Mouse (Mus musculus): ENCODE data around the gene Zcchc10. TPM values are rescaled to one million over a fixed set of nuclear protein-coding genes. Genes with fewer than 3 reads are reported as not detected.
"Not testable (repeated sequence)": the region's sequence is repeated elsewhere in the genome, so short reads cannot be mapped to it uniquely, and the experiment has no call there.

The Zcchc10 gene
- total and polyA plus RNA-seq, 3 experiments, result 2.6 to 22.6 (median 8.8) TPM

DNA sequence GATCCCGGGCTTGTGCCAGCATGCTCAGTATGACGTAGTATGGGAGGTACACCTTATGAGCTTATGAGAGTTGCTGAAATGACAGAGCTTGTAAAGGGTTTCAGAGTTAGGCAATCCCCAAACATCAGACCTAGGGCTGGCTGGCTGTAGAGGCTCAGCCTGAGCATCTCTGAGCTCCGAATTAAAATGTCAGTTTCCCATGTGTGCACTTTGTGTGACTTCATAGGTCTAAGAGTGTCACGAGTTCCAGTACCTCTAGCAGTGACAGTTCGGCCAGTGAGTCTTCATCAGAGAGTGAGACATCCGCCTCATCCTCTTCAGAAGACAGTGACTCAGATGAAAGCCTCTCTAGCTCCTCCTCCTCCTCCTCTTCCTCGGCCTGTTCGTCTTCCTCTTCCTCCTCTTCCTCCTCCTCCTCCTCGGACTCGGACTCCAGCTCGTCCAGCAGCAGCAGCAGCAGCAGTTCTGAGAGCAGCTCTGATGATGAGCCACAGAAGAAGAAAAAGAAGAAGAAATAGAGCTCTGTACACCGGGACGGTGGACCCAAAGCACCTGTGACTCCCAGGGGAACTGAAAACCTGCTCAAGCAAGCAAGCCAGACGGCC is 7.7 kb downstream of the Zcchc10 start:
- Histone ChIP-seq H3K4me1 (ENCODE audit: insufficient read depth, low read depth, low read length) (peaks cover 56% of the 10 kb centered on the region), H3K4me3 (ENCODE audit: low read depth, low read length) (no peak overlapping the region), H3K36me3 (replicated peaks) (peaks cover 62% of the 10 kb centered on the region), H3K9me3 (replicated peaks) (no peaks in the 10 kb centered on the region), H3K27me3 (ENCODE audit: insufficient read depth, low read length) (no peaks in the 10 kb centered on the region)
- no peak for ATAC-seq (ENCODE audit: extremely low read depth, insufficient number of reproducible peaks, low FRiP score, poor library complexity, severe bottlenecking)
- TF ChIP-seq POLR2AphosphoS5 (IDR thresholded peaks at IDR 0.05; ENCODE audit: insufficient replicate concordance, low read depth, low read length) (no peak), CTCF (IDR thresholded peaks at IDR 0.05; ENCODE audit: low read depth, low read length) (no peak), TAL1 (conservative IDR thresholded peaks at IDR 0.05; ENCODE audit: low read depth, low read length) (no peak), GATA2 (IDR thresholded peaks at IDR 0.05; ENCODE audit: borderline replicate concordance, low read depth, low read length) (no peak), GATA1 (IDR thresholded peaks at IDR 0.05; ENCODE audit: borderline replicate concordance, low read length) (no peak)
- DNase-seq (ENCODE audit: low spot score), result no peak

- Histone ChIP-seq H3K4me1 (ENCODE audit: insufficient read depth, low read depth, low read length) (peaks cover 41% of the 10 kb centered on the region), H3K36me3 (replicated peaks) (peaks cover 32% of the 10 kb centered on the region), H3K27me3 (ENCODE audit: insufficient read depth, low read length) (no peaks in the 10 kb centered on the region), H3K4me3 (ENCODE audit: low read depth, low read length) (peak overlapping the region; percentile 51; the same call in 1 of the 2 replicates), H3K9me3 (replicated peaks) (no peaks in the 10 kb centered on the region)
- TF ChIP-seq TAL1 (conservative IDR thresholded peaks at IDR 0.05; ENCODE audit: low read depth, low read length) (peak; percentile 33; the same call in 1 of the 2 replicates), GATA2 (IDR thresholded peaks at IDR 0.05; ENCODE audit: borderline replicate concordance, low read depth, low read length) (no peak)
- ATAC-seq (ENCODE audit: extremely low read depth, insufficient number of reproducible peaks, low FRiP score, poor library complexity, severe bottlenecking), result peak; percentile 73
- peak; percentile 53 for DNase-seq (ENCODE audit: low spot score)
These were observed 11.2 kb downstream of the Zcchc10 start for GRCm38 (mm10) chr11:53335505-53336181.

DNA sequence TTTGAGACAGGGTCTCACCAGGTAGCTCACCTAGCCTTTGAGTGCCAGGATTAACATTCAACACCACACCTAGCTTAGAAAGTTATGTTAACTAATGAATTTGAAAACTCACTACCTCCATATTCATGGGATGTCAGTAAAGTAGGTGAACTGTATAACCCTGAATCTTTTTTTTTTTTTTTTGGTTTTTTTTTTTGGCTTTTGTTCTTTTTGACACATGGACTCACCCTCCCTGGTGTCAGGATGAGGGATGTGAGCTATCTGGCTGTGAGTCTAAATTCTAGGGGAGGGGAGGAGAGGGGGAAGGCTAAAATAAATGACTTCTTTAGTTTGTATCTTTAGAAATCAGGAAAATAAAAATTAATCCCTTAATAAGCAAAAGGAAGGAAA is 11.7 kb downstream of the Zcchc10 start:
- H3K4me3 ChIP-seq (ENCODE audit: low read depth, low read length), result no peak overlapping the region
- no peak for ATAC-seq (ENCODE audit: extremely low read depth, insufficient number of reproducible peaks, low FRiP score, poor library complexity, severe bottlenecking)
- no peaks in the 10 kb centered on the region for H3K9me3 ChIP-seq (replicated peaks)
- no peaks in the 10 kb centered on the region for H3K27me3 ChIP-seq (ENCODE audit: insufficient read depth, low read length)
- peaks cover 27% of the 10 kb centered on the region for H3K36me3 ChIP-seq (replicated peaks)
- H3K4me1 ChIP-seq (ENCODE audit: insufficient read depth, low read depth, low read length), result peaks cover 39% of the 10 kb centered on the region
- DNase-seq (ENCODE audit: low spot score), result no peak
- TF ChIP-seq POLR2AphosphoS5 (IDR thresholded peaks at IDR 0.05; ENCODE audit: insufficient replicate concordance, low read depth, low read length) (no peak), CTCF (IDR thresholded peaks at IDR 0.05; ENCODE audit: low read depth, low read length) (no peak), TAL1 (conservative IDR thresholded peaks at IDR 0.05; ENCODE audit: low read depth, low read length) (no peak), GATA2 (IDR thresholded peaks at IDR 0.05; ENCODE audit: borderline replicate concordance, low read depth, low read length) (no peak), GATA1 (IDR thresholded peaks at IDR 0.05; ENCODE audit: borderline replicate concordance, low read length) (no peak)

DNA sequence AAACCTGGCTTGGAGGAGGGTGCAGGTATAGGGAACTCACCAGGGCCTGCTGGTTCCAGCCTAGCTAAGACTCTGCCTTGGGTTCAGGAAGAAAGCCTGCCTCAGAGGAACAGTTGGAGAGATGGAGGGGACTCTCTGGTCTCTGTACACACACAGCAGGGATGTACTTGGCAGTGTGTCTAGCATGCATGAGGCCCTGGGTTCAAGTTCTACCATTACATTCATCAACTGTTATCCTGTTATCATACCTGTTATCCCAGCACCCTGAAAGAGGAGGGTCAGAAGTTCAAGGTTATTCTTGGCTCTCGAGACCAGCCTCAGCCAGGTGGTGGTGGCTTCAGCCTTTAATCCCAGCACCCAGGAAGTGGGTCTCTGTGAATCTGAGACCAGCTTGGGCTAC is 12.4 kb downstream of the Zcchc10 start:
- Histone ChIP-seq H3K27me3 (ENCODE audit: insufficient read depth, low read length) (no peaks in the 10 kb centered on the region), H3K4me3 (ENCODE audit: low read depth, low read length) (no peak overlapping the region), H3K4me1 (ENCODE audit: insufficient read depth, low read depth, low read length) (peaks cover 38% of the 10 kb centered on the region), H3K9me3 (replicated peaks) (no peaks in the 10 kb centered on the region), H3K36me3 (replicated peaks) (peaks cover 20% of the 10 kb centered on the region)
- DNase-seq (ENCODE audit: low spot score), result no peak
- TF ChIP-seq GATA2 (IDR thresholded peaks at IDR 0.05; ENCODE audit: borderline replicate concordance, low read depth, low read length), result no peak
- no peak for ATAC-seq (ENCODE audit: extremely low read depth, insufficient number of reproducible peaks, low FRiP score, poor library complexity, severe bottlenecking)

DNA sequence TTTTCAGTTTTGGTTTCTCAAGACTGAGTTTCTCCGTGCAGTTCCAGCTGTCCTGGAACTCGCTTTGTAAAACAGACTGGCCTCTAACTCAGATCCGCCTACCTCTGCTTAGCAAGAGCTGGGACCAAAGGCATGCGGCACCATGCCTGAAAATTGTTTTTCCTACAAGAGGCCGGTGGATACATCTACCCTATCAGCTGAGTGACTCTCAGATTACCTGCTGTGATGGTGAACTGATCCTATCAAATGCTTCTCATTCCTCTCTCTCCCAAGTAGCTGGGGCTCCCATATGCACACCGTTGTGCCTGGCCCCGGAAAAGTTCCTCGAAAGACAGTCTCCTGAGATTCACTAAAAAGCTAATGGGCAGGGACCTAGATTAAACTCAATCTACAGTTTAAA is 13.2 kb downstream of the Zcchc10 start:
- no peak overlapping the region for H3K4me3 ChIP-seq (ENCODE audit: low read depth, low read length)
- H3K36me3 ChIP-seq (replicated peaks), result peaks cover 14% of the 10 kb centered on the region
- no peak for ATAC-seq (ENCODE audit: extremely low read depth, insufficient number of reproducible peaks, low FRiP score, poor library complexity, severe bottlenecking)
- H3K27me3 ChIP-seq (ENCODE audit: insufficient read depth, low read length), result no peaks in the 10 kb centered on the region
- peaks cover 40% of the 10 kb centered on the region for H3K4me1 ChIP-seq (ENCODE audit: insufficient read depth, low read depth, low read length)
- TF ChIP-seq GATA1 (IDR thresholded peaks at IDR 0.05; ENCODE audit: borderline replicate concordance, low read length) (no peak), GATA2 (IDR thresholded peaks at IDR 0.05; ENCODE audit: borderline replicate concordance, low read depth, low read length) (no peak), CTCF (IDR thresholded peaks at IDR 0.05; ENCODE audit: low read depth, low read length) (no peak), TAL1 (conservative IDR thresholded peaks at IDR 0.05; ENCODE audit: low read depth, low read length) (no peak), POLR2AphosphoS5 (IDR thresholded peaks at IDR 0.05; ENCODE audit: insufficient replicate concordance, low read depth, low read length) (no peak)
- no peaks in the 10 kb centered on the region for H3K9me3 ChIP-seq (replicated peaks)
- no peak for DNase-seq (ENCODE audit: low spot score)

DNA sequence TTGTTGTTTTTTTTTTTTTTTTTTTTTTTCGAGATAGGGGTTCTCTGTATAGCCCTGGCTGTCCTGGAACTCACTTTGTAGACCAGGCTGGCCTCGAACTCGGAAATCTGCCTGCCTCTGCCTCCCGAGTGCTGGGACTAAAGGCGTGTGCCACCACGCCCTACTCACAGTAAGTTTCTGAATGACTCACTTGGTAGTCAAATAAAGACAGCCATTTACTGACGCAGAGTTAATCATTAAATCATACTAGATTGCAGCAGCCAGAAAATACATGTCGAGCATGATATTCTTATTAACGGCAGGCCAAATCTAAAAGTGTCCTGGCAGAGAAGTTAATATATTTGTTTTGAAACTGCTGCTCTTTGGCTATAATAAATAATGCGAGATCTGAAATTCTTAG is 16.5 kb downstream of the Zcchc10 start:
- not testable (repeated sequence) for ATAC-seq (ENCODE audit: extremely low read depth, insufficient number of reproducible peaks, low FRiP score, poor library complexity, severe bottlenecking); H3K9me3 ChIP-seq (replicated peaks); H3K27me3 ChIP-seq (ENCODE audit: insufficient read depth, low read length); H3K36me3 ChIP-seq (replicated peaks); H3K4me3 ChIP-seq (ENCODE audit: low read depth, low read length); DNase-seq (ENCODE audit: low spot score)
- H3K4me1 ChIP-seq (ENCODE audit: insufficient read depth, low read depth, low read length), result peaks cover 53% of the 10 kb centered on the region

- no peaks in the 10 kb centered on the region for H3K27me3 ChIP-seq (ENCODE audit: insufficient read depth, low read length)
- peaks cover 49% of the 10 kb centered on the region for H3K4me1 ChIP-seq (ENCODE audit: insufficient read depth, low read depth, low read length)
- DNase-seq (ENCODE audit: low spot score) (no peak), ATAC-seq (ENCODE audit: extremely low read depth, insufficient number of reproducible peaks, low FRiP score, poor library complexity, severe bottlenecking) (no peak)
- H3K4me3 ChIP-seq (ENCODE audit: low read depth, low read length), result no peak overlapping the region
- no peaks in the 10 kb centered on the region for H3K36me3 ChIP-seq (replicated peaks)
- TF ChIP-seq GATA2 (IDR thresholded peaks at IDR 0.05; ENCODE audit: borderline replicate concordance, low read depth, low read length) (no peak), POLR2AphosphoS5 (IDR thresholded peaks at IDR 0.05; ENCODE audit: insufficient replicate concordance, low read depth, low read length) (no peak)
- H3K9me3 ChIP-seq (replicated peaks), result no peaks in the 10 kb centered on the region
These were observed 18.2 kb downstream of the Zcchc10 start for GRCm38 (mm10) chr11:53342711-53343110.

Measured in G1E (cell line).